Mouse (Mus musculus): ENCODE measurements around the gene Gm21637. TPM values are rescaled to one million over a fixed set of nuclear protein-coding genes. Genes with fewer than 3 reads are reported as not detected.
"Not testable (repeated sequence)": the region's sequence is repeated elsewhere in the genome, so short reads cannot be mapped to it uniquely, and the experiment has no call there.

The Gm21637 gene
- polyA plus RNA-seq (2015; fragmentation: Nextera tagmentation; extraction: Ambion mirVana): not detected in 2 replicates

GRCm38 (mm10) chrX:31961744-31962143 lies at the start of gene Gm21637:
Gene Gm21637, plus strand, starts transcription at chrX:31962044.
- not testable (repeated sequence) for H3K9ac ChIP-seq (replicated peaks); H3K27ac ChIP-seq; H3K27me3 ChIP-seq; H3K36me3 ChIP-seq; H3K9me3 ChIP-seq; ATAC-seq; H3K4me2 ChIP-seq (replicated peaks); H3K4me3 ChIP-seq (replicated peaks); H3K4me1 ChIP-seq (replicated peaks)
- WGBS: no CpG with 5 or more reads among the region's 1 CpGs

Other genes starting within 250 kb of the Gm21637 start
- gene Btbd35f25, start 244.9 kb upstream of the Gm21637 start, polyA plus RNA-seq (2015; fragmentation: Nextera tagmentation; extraction: Ambion mirVana): not detected in 2 replicates
- gene Btbd35f22, start 85.8 kb downstream of the Gm21637 start, polyA plus RNA-seq (2015; fragmentation: Nextera tagmentation; extraction: Ambion mirVana): not detected in 2 replicates

Data from midbrain, embryonic 13.5 days (tissue).